Mouse (Mus musculus): ENCODE measurements at regions not wholly inside any gene's neighbourhood (a gene's known extent, or its start where the extent isn't known, plus 50 kb on each side); places are given as distances from the start of the nearest gene placed in this dataset.

DNA sequence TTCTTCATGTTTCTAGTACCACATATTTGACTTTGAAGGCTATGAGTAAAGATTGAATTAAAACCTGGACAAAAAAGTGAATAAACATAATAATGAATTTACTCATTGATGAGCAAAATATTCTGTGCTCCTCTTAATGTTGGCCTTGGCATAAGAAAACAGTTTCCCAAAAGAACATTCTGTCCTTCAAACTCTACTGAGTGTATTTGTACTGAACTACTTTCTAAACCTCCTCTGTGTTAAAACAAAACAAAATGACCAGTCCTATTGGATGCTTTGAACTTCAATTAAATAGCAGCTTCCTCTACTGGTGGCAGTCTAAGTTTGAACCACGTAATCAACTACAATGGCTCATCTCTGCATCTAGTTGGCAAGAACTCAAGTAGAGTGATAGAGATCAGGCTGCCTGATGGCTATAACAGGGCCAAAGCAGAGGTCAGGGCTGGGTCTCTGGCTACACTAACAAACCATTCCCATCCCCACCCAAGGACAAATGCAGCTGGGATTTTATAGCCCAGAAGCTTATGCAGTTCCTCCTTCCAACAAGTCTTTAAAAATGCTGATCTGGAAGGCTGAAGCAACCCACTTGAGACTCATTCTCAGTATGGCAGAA, 232.3 kb upstream of the Gm10295 start:
- H3K4me2 ChIP-seq (ENCODE audit: insufficient read depth, low read depth, poor library complexity, severe bottlenecking) = no peak overlapping the region
- no peaks in the 10 kb centered on the region for H3K27me3 ChIP-seq (replicated peaks)
- no peak for TF ChIP-seq USF1 (IDR thresholded peaks at IDR 0.05; ENCODE audit: low read depth, low read length)
- no peak for TF ChIP-seq JUND (conservative IDR thresholded peaks at IDR 0.05; ENCODE audit: low read depth, low read length)
- no peak for TF ChIP-seq JUN (IDR thresholded peaks at IDR 0.05; ENCODE audit: insufficient read depth, low read depth, low read length)
- in situ Hi-C loops (cut with MboI; ENCODE audit: low pct_ligation_motif_present, low pct_unique_long_range_greater_than_20kb, low sequenced_read_pairs) = no loop called here
- H3K36me3 ChIP-seq (replicated peaks in 1 of 2; ENCODE audit: control insufficient read depth in 1 of 2, insufficient read depth in 1 of 2, low read length in 1 of 2) = no peaks in the 10 kb centered on the region
- H3K4me3 ChIP-seq (replicated peaks in 1 of 3; ENCODE audit: low read depth in 2 of 3, low read length in 2 of 3, poor library complexity in 1 of 3) = no peak overlapping the region
- H3K79me2 ChIP-seq (replicated peaks; ENCODE audit: control insufficient read depth, extremely low read depth, insufficient read depth, poor library complexity, severe bottlenecking) = no peaks in the 10 kb centered on the region
- H3K4me1 ChIP-seq (ENCODE audit: control insufficient read depth in 1 of 2, insufficient read depth in 2 of 2) = no peaks in the 10 kb centered on the region
- dilution Hi-C loops (cut with MboI; ENCODE audit: extremely low pct_ligation_motif_present, extremely low pct_unique_long_range_greater_than_20kb, low sequenced_read_pairs) = no loop called here
- DNase-seq (ENCODE audit: extremely low read depth) = no peak
- H3K9ac ChIP-seq (ENCODE audit: insufficient read depth, low read depth) = no peak overlapping the region
- H3K9me3 ChIP-seq (replicated peaks; ENCODE audit: low read length) = peaks cover 55% of the 10 kb centered on the region
- H3K27ac ChIP-seq (ENCODE audit: insufficient read depth, low read depth) = no peak overlapping the region

DNA sequence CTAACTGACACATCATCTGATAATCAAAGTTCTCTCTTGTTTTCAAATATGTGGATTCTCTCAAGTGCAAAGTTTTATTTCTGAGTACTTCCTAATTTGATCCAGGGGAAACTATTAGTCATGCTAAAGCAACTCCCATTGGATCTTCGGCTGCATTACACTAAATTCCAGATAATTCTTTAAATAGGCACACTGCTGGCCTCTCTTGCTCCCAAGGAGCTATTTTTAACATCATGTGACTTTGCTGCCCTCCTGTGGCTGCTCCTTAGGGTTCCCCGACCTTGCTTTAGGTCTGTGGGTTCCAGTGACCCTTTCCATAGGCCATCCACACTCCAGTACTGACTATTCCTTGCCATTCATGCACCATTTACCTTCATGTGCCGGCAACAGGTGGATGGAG, 230.5 kb upstream of the Gm10295 start:
- H3K9ac ChIP-seq (ENCODE audit: insufficient read depth, low read depth) = no peak overlapping the region
- no peaks in the 10 kb centered on the region for H3K27me3 ChIP-seq (replicated peaks)
- no peak for DNase-seq (ENCODE audit: extremely low read depth)
- no peaks in the 10 kb centered on the region for H3K36me3 ChIP-seq (replicated peaks in 1 of 2; ENCODE audit: control insufficient read depth in 1 of 2, insufficient read depth in 1 of 2, low read length in 1 of 2)
- no peaks in the 10 kb centered on the region for H3K79me2 ChIP-seq (replicated peaks; ENCODE audit: control insufficient read depth, extremely low read depth, insufficient read depth, poor library complexity, severe bottlenecking)
- H3K9me3 ChIP-seq (replicated peaks; ENCODE audit: low read length) = peaks cover 50% of the 10 kb centered on the region
- TF ChIP-seq ZNF384 (IDR thresholded peaks at IDR 0.05; ENCODE audit: low read depth, low read length) = no peak
- no peak for TF ChIP-seq MEF2A (IDR thresholded peaks at IDR 0.05; ENCODE audit: borderline replicate concordance, low read depth, low read length)
- no peak for TF ChIP-seq JUN (IDR thresholded peaks at IDR 0.05; ENCODE audit: insufficient read depth, low read depth, low read length)
- TF ChIP-seq RAD21 (IDR thresholded peaks at IDR 0.05; ENCODE audit: low read depth, low read length) = no peak
- TF ChIP-seq NELFE (IDR thresholded peaks at IDR 0.05; ENCODE audit: low read depth, low read length) = no peak
- TF ChIP-seq USF1 (IDR thresholded peaks at IDR 0.05; ENCODE audit: low read depth, low read length) = no peak
- TF ChIP-seq CTCF (conservative IDR thresholded peaks at IDR 0.05 in 1 of 2, IDR thresholded peaks at IDR 0.05 in 1 of 2; ENCODE audit: low read depth in 2 of 2, low read length in 2 of 2) = no peak
- H3K4me2 ChIP-seq (ENCODE audit: insufficient read depth, low read depth, poor library complexity, severe bottlenecking) = no peak overlapping the region
- dilution Hi-C loops (cut with MboI; ENCODE audit: extremely low pct_ligation_motif_present, extremely low pct_unique_long_range_greater_than_20kb, low sequenced_read_pairs) = no loop called here
- H3K4me1 ChIP-seq (ENCODE audit: control insufficient read depth in 1 of 2, insufficient read depth in 2 of 2) = no peaks in the 10 kb centered on the region
- in situ Hi-C loops (cut with MboI; ENCODE audit: low pct_ligation_motif_present, low pct_unique_long_range_greater_than_20kb, low sequenced_read_pairs) = no loop called here
- H3K4me3 ChIP-seq (replicated peaks in 1 of 3; ENCODE audit: low read depth in 2 of 3, low read length in 2 of 3, poor library complexity in 1 of 3) = no peak overlapping the region
- H3K27ac ChIP-seq (ENCODE audit: insufficient read depth, low read depth) = no peak overlapping the region

DNA sequence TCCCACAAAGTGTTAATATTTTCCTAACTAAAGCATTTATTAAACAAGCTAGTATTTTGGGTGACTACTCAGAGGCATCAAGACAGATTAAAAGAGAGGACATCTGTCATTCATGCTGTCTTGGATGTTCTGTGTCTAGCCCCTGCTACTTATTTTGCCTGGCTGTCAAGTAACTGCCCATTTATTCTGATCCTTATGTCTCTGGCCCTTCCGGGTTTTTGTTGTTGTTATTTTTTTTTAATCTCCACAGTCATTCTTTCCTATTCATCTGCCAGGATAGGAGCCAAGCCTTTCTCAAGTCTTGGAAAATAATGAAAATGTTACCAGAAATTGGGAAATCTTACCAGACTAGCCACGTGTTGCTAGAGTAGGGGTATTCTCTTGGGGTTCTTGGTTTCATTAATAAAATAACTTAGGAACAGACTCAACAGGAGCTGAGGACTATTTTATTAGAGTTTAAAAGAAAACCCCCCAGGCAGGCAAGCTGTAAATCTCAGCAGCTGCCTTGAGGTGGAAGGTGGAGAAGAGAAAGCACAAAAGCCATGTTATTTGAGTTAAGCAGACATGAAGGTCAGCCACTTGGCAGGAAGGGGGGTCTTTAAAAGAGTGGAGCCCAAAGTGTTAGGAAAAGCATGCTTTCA, 209.1 kb upstream of the Gm10295 start:
- no peak overlapping the region for H3K27ac ChIP-seq (ENCODE audit: insufficient read depth, low read depth)
- in situ Hi-C loops (cut with MboI; ENCODE audit: low pct_ligation_motif_present, low pct_unique_long_range_greater_than_20kb, low sequenced_read_pairs) (no loop called here), dilution Hi-C loops (cut with MboI; ENCODE audit: extremely low pct_ligation_motif_present, extremely low pct_unique_long_range_greater_than_20kb, low sequenced_read_pairs) (no loop called here)
- no peaks in the 10 kb centered on the region for H3K4me1 ChIP-seq (ENCODE audit: control insufficient read depth in 1 of 2, insufficient read depth in 2 of 2)
- no peak overlapping the region for H3K4me2 ChIP-seq (ENCODE audit: insufficient read depth, low read depth, poor library complexity, severe bottlenecking)
- peaks cover 46% of the 10 kb centered on the region for H3K9me3 ChIP-seq (replicated peaks; ENCODE audit: low read length)
- H3K4me3 ChIP-seq (replicated peaks in 1 of 3; ENCODE audit: low read depth in 2 of 3, low read length in 2 of 3, poor library complexity in 1 of 3) = no peak overlapping the region
- no peak for DNase-seq (ENCODE audit: extremely low read depth)
- no peaks in the 10 kb centered on the region for H3K36me3 ChIP-seq (replicated peaks in 1 of 2; ENCODE audit: control insufficient read depth in 1 of 2, insufficient read depth in 1 of 2, low read length in 1 of 2)
- H3K9ac ChIP-seq (ENCODE audit: insufficient read depth, low read depth) = no peak overlapping the region
- no peaks in the 10 kb centered on the region for H3K79me2 ChIP-seq (replicated peaks; ENCODE audit: control insufficient read depth, extremely low read depth, insufficient read depth, poor library complexity, severe bottlenecking)
- no peaks in the 10 kb centered on the region for H3K27me3 ChIP-seq (replicated peaks)
- TF ChIP-seq CHD2 (IDR thresholded peaks at IDR 0.05; ENCODE audit: low read length) = no peak
- TF ChIP-seq MYC (IDR thresholded peaks at IDR 0.05; ENCODE audit: low read depth, low read length) = no peak
- no peak for TF ChIP-seq E2F4 (IDR thresholded peaks at IDR 0.05; ENCODE audit: insufficient replicate concordance, low read depth, low read length)
- TF ChIP-seq GABPA (IDR thresholded peaks at IDR 0.05; ENCODE audit: insufficient replicate concordance, low read depth, low read length) = no peak
- TF ChIP-seq HCFC1 (IDR thresholded peaks at IDR 0.05; ENCODE audit: low read depth, low read length) = no peak
- no peak for TF ChIP-seq RAD21 (IDR thresholded peaks at IDR 0.05; ENCODE audit: low read depth, low read length)
- no peak for TF ChIP-seq ZC3H11A (IDR thresholded peaks at IDR 0.05; ENCODE audit: low read depth, low read length)
- TF ChIP-seq UBTF (IDR thresholded peaks at IDR 0.05; ENCODE audit: low read depth, low read length) = no peak
- no peak for TF ChIP-seq ELF1 (IDR thresholded peaks at IDR 0.05; ENCODE audit: low read depth, low read length)
- no peak for TF ChIP-seq ZNF384 (IDR thresholded peaks at IDR 0.05; ENCODE audit: low read depth, low read length)
- no peak for TF ChIP-seq EP300 (IDR thresholded peaks at IDR 0.05; ENCODE audit: low read length)
- no peak for TF ChIP-seq RCOR1 (conservative IDR thresholded peaks at IDR 0.05; ENCODE audit: low read depth, low read length)
- TF ChIP-seq ZKSCAN1 (IDR thresholded peaks at IDR 0.05; ENCODE audit: borderline replicate concordance, low read depth, low read length) = no peak
- TF ChIP-seq POLR2A (IDR thresholded peaks at IDR 0.05; ENCODE audit: low read depth, low read length) = no peak
- TF ChIP-seq ZMIZ1 (IDR thresholded peaks at IDR 0.05; ENCODE audit: low read depth, low read length) = no peak
- TF ChIP-seq MAFK (IDR thresholded peaks at IDR 0.05; ENCODE audit: insufficient replicate concordance, low read length) = no peak
- TF ChIP-seq CHD1 (IDR thresholded peaks at IDR 0.05; ENCODE audit: low read depth, low read length) = no peak
- TF ChIP-seq TCF12 (IDR thresholded peaks at IDR 0.05; ENCODE audit: low read depth, low read length) = no peak
- no peak for TF ChIP-seq USF2 (conservative IDR thresholded peaks at IDR 0.05; ENCODE audit: low read depth, low read length)

Data from CH12.LX (cell line).